Mouse (Mus musculus) E14TG2a.4 (cell line): ENCODE data around the gene Mboat7.
"Not testable (repeated sequence)": the region's sequence is repeated elsewhere in the genome, so short reads cannot be mapped to it uniquely, and the experiment has no call there.

ENCODE experiments used
- H3K27me3 ChIP-seq: 2 replicates; pipeline ENCODE4 v1.6.1; 2014; ENCODE audit warnings: low read length, control low read depth; ENCODE audit not compliant: insufficient read depth
- H3K36me3 ChIP-seq: 2 replicates; pipeline ENCODE4 v1.6.1; 2014; ENCODE audit warnings: low read length, control low read depth; ENCODE audit not compliant: insufficient read depth
- H3K4me1 ChIP-seq: replicated peaks from 2 replicates; pipeline ENCODE4 v1.6.1; 2014; ENCODE audit warnings: low read depth, low read length, control low read depth
- H3K4me3 ChIP-seq: replicated peaks from 2 replicates; pipeline ENCODE4 v1.5.1; 2014; ENCODE audit warnings: mild to moderate bottlenecking, low read length
- H3K9me3 ChIP-seq: 2 replicates; pipeline ENCODE4 v1.6.1; 2014; ENCODE audit warnings: low read length, control low read depth
- CTCF ChIP-seq: conservative IDR thresholded peaks from 2 replicates; pipeline ENCODE4 v1.5.1; 2014; ENCODE audit warnings: low read length
- NANOG ChIP-seq: IDR thresholded peaks from 2 replicates; pipeline ENCODE4 v1.6.1; 2014; ENCODE audit warnings: borderline replicate concordance, low read length, mixed read lengths
- POU5F1 ChIP-seq: IDR thresholded peaks from 2 replicates; pipeline ENCODE4 v1.6.1; 2014; ENCODE audit warnings: low read length, borderline replicate concordance

Gene Mboat7

DNA sequence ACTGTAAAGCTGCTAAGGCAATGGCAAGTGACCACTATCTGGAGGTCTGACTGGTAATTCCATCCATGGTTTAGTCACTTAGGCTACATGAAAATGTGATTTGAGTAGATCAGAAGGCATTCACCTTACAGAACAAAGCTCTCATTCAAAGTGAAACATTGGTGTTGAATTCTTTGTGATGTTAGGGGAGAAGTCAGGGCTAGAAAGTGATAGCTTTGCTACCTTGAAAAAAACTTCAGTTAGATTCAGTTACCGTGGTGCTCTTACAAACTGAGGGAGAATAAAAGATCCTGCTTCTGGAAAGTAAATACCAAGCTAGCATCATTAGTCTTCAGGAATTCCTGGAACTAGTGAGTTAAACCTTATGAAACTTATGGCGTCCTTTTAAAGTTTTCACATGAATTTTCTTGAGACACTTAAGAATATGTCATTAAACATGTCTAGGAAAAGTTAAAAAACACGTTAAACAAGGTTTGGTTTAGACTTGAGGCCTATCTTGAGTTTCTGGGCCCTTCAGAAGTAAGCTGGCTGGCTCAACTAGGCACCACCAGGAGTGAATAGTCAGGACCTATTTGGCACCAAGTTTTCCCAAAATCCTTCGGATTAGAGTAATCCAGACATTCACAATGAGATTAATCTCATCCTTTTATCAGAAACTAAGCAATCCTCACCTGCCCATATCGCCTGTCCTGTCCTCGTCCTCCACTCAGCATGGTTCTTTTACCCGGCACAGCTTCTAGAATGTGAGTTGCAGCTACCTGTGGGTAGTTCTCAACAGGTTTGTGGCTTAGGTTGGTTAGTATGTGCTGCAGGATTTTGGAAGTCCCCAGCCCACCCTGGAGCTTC is 14.5 kb upstream of the Mboat7 start:
- no peaks in the 10 kb centered on the region for H3K27me3 ChIP-seq
- no peak overlapping the region for H3K4me3 ChIP-seq
- TF ChIP-seq POU5F1 (no peak), CTCF (no peak), NANOG (no peak)
- H3K9me3 ChIP-seq: no peaks in the 10 kb centered on the region
- H3K36me3 ChIP-seq: peaks cover 39% of the 10 kb centered on the region
- peaks cover 15% of the 10 kb centered on the region for H3K4me1 ChIP-seq

DNA sequence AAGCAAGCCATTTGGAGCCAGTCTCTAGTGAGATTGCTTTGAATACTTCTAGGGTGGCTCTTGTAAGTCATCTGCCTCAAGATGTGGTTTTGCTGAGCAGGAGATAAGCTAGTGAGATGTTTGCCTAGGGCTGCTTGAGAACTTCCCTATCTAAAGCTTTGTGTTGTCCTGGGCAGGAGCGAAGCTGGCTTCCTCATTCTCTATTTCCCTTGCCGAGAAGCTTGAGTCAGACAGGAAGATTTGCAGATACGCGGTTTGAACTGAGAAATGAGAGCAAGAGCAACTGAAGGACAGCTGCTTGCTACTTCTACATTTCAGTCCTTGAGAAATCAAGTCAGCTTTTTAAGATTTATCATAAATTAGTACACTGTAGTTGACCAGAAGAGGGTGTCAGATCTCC is 13.7 kb upstream of the Mboat7 start:
- no peaks in the 10 kb centered on the region for H3K27me3 ChIP-seq
- H3K36me3 ChIP-seq: peaks cover 39% of the 10 kb centered on the region
- TF ChIP-seq POU5F1: no peak
- TF ChIP-seq NANOG: no peak
- no peak for TF ChIP-seq CTCF
- H3K4me1 ChIP-seq: peaks cover 15% of the 10 kb centered on the region
- H3K4me3 ChIP-seq: peak overlapping the region; percentile 96
- no peaks in the 10 kb centered on the region for H3K9me3 ChIP-seq

DNA sequence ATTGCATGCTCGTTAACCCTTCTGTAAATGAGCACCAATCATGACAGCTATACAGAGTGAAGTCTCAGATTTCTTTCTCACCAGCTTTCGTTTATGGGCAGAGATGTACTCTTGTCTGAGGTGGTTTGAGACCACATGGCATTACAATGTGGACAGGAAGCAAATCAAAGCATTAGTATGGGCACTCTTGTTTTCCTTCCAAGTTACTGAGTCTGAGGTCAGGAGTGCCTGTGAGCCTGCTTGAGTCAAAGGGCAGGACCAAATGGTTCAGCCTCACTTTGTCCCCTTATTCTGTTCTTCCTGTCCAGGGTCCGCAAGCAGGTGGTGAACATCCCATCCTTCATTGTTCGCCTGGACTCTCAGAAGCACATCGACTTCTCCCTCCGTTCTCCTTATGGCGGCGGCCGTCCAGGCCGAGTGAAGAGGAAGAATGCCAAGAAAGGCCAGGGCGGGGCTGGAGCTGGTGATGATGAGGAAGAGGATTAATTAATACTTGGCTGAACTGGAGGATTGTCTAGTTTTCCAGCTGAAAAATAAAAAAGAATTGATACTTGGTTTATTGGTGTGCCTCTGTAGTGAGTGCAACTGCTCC is 13.1 kb upstream of the Mboat7 start:
- TF ChIP-seq NANOG: no peak
- Histone ChIP-seq H3K4me1 (peaks cover 15% of the 10 kb centered on the region), H3K27me3 (no peaks in the 10 kb centered on the region), H3K36me3 (peaks cover 41% of the 10 kb centered on the region), H3K9me3 (no peaks in the 10 kb centered on the region), H3K4me3 (peak overlapping the region; percentile 96)

DNA sequence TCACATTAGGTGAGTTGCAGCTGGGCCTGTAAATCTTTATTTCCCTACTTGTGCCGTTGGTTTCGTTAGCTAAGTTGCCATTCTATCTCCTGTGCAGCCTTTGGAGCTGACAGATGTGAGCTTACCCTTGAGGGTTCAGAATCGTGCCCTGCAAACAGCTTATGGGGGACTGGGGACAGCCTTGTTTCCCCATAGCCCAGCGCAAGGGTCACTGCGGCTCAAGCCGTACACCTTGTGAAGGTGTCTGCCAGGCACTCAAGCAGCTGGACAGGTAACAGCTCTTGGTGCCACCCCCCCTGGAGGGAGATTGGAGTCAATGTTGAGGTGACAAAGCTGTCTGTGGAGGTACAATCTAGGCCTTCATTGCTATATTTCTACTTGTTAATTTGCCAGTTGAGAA is 12.6 kb upstream of the Mboat7 start:
- TF ChIP-seq CTCF: no peak
- H3K36me3 ChIP-seq: peaks cover 46% of the 10 kb centered on the region

DNA sequence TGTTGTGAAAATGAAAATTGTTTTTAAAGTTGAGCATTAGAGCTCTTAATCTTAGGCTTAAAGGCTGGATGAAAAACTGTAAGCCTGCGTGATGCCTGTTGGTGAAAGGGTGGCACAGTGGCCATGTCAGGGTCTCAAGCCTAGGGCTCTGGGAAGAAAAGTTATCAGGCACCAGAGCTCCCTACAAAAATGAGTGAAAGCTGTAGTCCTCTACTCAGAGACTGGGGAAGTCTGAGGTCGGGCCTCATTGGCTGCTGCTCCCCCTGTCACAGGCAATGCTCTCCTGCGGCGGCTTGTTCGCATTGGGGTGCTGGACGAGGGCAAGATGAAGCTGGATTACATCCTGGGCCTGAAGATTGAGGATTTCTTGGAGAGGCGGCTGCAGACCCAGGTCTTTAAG is 12.1 kb upstream of the Mboat7 start:
- peaks cover 15% of the 10 kb centered on the region for H3K4me1 ChIP-seq
- peaks cover 51% of the 10 kb centered on the region for H3K36me3 ChIP-seq
- H3K4me3 ChIP-seq: peak overlapping the region; percentile 96
- not testable (repeated sequence) for H3K27me3 ChIP-seq, H3K9me3 ChIP-seq

More for the DNA sequence above, 12.6 kb upstream of the Mboat7 start:
- no peaks in the 10 kb centered on the region for H3K27me3 ChIP-seq
- peaks cover 15% of the 10 kb centered on the region for H3K4me1 ChIP-seq
- no peaks in the 10 kb centered on the region for H3K9me3 ChIP-seq
- peak overlapping the region; percentile 96 for H3K4me3 ChIP-seq

DNA sequence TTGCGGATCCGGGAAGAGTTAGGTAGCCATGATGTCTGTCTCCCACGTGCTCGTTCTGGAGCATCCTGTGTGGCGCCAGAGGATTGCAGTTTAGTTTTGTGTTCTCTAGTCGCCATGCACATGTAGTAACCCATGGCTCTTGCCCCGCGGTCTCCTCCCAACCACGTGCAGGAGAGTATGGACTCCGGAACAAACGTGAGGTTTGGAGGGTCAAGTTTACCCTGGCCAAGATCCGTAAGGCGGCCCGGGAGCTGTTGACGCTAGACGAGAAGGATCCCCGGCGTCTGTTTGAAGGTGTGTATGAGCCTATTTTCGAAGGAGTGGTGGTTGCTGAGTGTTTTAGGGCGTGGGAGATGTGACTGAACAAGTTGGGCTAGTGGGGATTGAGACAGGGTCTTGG is 11.2 kb upstream of the Mboat7 start:
- Histone ChIP-seq H3K4me3 (peak overlapping the region; percentile 96), H3K36me3 (peaks cover 61% of the 10 kb centered on the region), H3K27me3 (no peaks in the 10 kb centered on the region), H3K9me3 (no peaks in the 10 kb centered on the region), H3K4me1 (peaks cover 15% of the 10 kb centered on the region)
- TF ChIP-seq POU5F1 (no peak), CTCF (no peak), NANOG (no peak)

DNA sequence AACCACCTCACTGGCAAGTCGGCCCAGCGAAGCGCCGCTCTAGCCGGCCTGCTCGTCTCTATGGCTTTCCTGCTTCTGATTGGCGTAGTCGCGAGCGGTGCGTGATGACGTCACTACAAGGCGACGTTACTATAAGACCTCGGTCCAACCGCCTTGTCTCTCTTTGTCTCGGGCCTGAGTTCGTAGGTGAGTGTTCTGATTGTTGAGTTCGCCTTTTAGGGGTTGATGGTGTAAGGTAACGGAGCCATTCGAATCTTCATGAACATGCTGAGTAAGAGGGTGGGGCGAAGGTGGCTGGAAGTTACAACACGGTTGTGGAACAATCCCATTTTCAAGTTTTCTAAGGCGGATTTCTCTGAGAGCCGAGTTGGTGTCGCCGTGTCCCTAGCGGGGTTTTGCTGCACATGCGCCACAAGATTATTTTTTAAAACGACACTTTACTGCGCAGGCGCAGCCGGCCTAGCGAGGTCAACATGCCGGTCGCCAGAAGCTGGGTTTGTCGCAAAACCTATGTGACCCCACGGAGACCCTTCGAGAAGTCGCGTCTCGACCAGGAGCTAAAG is 10.6 kb upstream of the Mboat7 start, which contains the start of gene Rps9:
Gene Rps9, plus strand, starts transcription at position 115 of the 563 bp plus-strand sequence.
- Histone ChIP-seq H3K27me3 (no peaks in the 10 kb centered on the region), H3K36me3 (peaks cover 65% of the 10 kb centered on the region), H3K4me1 (peaks cover 15% of the 10 kb centered on the region), H3K4me3 (peak within 1 kb of the TSS; percentile 96), H3K9me3 (no peaks in the 10 kb centered on the region)
- TF ChIP-seq NANOG (no peak), CTCF (no peak), POU5F1 (no peak)

DNA sequence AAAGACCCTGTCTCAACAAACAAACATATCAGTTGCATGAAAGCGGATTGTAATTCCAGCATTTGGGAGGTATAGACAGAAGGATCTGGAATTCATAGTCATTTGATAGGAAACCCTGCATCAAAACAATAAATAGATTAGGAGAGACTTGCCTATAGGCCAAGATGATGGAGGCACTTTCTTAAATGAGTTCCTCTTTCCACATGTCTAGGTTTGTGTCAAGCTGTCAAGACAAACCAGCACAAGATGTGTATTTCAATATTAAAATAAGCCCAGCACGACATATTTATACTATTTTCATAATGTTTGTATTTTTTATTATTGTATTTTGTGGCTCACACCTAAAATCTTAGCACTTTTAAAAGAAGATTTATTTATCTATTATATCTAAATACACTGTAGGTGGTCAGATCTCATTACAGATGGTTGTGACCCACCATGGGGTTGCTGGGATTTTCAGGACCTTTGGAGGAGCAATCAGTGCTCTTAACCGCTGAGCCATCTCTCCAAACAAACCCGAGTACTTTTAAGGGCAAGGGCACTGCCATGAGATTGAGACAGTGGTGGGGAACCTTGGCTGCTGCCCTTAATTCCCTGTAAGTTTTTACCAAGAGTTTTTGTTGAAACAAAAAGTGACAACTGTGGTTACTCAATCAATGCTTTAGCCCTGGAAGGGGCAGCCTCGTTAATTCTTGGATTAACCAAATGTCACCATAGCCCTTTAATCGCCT is 10.0 kb upstream of the Mboat7 start:
- H3K27me3 ChIP-seq: no peaks in the 10 kb centered on the region
- peaks cover 72% of the 10 kb centered on the region for H3K36me3 ChIP-seq
- peaks cover 15% of the 10 kb centered on the region for H3K4me1 ChIP-seq
- no peaks in the 10 kb centered on the region for H3K9me3 ChIP-seq
- peak overlapping the region; percentile 96 for H3K4me3 ChIP-seq
- TF ChIP-seq POU5F1: no peak
- TF ChIP-seq CTCF: no peak
- no peak for TF ChIP-seq NANOG
